Mouse (Mus musculus) adrenal gland, postnatal 4 days (tissue): ENCODE data around the gene Dnaaf3. TPM values are rescaled to one million over a fixed set of nuclear protein-coding genes. Genes with fewer than 3 reads are reported as not detected.
A peak's percentile ranks its signal among the peaks of the same experiment; 100 is the strongest.

Experiments used
- DNase-seq, 2 experiments: peaks; one replicate each; pipeline ENCODE4 v3.0.0; 2021 to 2022; ENCODE audit warnings: low spot score in 2 of 2, mixed read lengths in 2 of 2
- microRNA-seq: library from miRNA; unstranded; fragments of <30 nt; microRNA quantifications from one replicate; pipeline ENCODE4 v1.2.0, GENCODE M21; 2021
- total RNA-seq, 2 experiments: library from RNA; stranded (reverse); gene quantifications; 2 replicates each; pipeline ENCODE4 v1.2.3; 2021

The Dnaaf3 gene
- total RNA-seq, 2 experiments from 2014 or later: 0.95 to 1.1 TPM

DNA sequence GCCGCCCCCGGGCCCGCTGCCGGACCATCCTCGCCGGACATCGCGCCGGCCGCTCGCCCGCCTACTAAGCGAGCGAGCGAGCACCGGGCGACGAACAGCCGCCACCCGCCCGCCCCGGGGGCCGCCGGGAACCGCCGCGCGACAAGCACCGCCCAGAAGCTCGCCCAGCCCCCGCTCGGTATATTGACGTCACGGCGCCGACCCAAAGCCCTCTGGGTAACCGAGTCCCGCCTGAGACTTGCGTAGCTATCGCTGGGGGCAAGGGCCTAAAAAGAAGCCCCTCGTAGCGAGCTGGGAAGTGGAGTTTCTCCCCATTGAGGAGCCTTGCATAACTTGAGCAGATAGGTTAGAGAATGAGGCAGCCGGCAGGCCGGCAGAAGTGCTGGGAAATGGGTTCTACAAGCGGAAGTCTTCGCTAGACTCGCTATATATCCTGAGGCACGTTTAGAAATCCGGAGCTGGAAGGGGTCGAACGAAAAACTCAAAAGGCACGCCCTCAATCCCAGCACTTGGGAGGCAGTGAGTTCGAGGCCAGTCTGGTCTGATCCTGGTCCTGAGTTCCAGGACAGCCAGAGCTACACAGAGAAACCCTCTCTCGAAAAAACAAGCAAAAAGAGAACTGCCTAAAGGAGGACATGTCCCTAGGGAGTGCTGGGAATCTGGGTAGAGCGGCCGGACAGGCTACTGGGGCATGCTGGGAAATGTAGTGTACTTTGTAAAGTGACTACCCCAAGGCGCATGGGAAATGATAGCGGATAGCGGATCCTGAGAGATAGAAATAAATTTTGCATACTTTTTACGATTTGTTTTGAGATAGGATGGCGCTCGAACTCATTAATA is 30.5 kb downstream of the Dnaaf3 start, which contains the start of gene Ppp1r12c:
Gene Ppp1r12c, minus strand, starts transcription at position 123 of the 840 bp plus-strand sequence.
- peak; percentile 88 for DNase-seq

DNA sequence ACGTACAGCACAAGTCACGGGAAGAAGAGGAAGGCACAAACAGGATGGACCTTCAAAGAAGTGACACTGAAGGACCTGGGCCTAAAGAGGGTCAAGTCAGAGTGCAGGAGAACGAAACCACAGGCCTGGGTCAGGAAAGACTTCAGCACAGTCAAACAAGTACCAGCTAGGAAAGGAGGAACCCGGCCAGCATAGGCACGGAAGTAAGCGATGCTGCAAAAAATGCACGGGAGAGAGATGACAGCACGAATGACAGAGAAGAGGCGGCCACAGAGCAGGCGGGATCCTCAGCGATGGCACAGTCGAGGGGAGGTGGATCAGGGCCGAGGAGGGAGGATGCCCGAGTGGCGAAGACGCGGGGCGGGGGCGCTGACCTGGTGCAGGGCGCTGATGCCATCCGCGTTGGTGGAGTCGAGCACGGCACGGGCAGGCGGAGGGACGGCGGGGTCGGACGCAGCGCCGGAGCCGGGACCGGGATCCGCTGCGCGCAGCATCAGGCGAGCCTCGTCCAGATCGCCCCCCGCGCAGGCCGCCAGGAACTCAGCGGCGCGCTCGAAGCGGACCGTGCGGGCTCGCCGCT is 31.3 kb downstream of the Dnaaf3 start:
- peak; percentile 30 to 32 for DNase-seq

DNA sequence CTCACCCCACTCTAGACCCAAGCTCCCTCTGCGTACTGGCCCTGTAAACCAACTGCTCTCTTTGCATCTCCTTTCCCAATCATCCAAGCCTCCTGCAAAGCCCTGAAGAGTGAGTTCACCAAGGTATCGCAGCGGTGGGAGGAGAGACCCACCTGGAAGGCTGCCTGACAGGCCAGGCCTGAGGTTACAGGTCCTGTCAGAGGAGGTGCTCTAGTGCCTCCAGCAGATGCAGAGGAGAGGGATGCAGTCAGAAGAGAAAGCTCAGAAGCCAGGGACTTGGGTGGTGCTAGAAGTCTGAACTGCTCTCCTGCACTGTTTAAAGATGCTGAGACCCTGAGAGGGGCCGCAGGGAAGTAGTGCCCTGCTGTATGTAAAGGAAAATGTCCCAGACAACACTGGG is 33.2 kb downstream of the Dnaaf3 start:
- no peak for DNase-seq

DNA sequence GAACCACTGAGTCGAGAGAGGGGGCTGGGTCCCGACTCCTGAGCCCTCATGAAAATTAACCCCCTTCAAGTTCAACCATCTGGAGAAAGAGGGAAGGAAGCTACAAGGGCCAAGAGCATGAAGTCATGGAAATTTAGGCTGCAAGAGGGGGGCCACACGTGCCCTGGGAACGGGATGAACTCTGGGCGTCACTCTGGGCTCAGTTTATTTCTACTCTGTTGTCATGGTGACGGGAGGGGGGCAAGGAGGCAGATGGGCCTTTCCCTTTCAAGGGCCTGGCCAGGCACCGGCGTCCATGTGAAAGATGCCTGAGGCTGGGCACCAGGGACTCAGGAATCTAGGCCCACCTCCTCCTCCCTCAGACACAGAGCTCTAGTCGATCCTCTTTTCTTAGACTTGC is 34.0 kb downstream of the Dnaaf3 start:
- DNase-seq: peak in 1 of 2 experiments; percentile 29

DNA sequence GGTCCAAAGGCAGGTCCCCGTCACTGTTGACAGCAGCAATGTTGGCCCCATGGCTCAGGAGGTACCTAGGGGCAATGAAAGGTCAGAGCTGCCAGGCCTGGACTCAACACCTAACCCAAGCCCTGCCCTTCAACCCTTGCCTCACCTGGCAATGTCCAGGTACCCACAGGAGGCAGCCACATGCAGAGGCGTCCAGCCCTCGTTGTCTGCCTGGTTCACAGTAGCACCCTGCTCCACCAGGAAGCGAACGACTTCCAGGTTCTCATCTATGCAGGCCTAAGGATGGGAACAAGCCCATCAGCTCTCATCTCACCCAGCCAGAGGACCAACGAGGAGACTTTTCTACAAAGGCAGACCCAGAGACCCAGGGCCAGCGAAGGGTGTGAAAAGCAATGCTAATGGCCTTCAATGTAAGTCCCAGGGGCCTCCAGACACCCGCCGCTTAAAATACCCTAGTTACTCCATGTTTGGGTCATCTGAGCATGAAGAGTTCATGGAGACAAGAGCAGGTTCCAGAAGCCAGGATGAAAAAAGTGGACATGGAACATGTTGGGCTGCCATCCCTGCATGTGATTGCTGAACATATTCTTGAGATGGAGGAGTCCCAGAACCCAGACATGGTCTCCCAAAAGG is 34.9 kb downstream of the Dnaaf3 start:
- no peak for DNase-seq

DNA sequence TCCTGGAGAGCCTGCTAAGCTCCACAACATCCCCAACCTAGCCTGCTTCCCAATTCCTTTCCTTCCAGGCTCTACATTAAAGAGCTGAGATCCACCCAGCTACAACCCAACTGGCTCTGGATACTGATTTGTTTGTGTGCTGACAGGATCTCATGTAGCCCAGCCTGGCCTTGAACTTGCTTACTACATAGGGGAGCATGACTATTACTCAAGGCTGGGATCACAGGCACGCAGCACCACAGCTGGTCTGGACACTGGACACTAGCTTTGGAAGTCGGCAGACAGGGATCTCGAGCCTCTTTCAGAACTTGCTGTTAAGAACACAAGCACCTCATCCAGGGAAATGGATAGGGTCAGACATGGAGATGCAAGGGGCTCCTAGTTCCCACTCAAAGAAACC is 35.8 kb downstream of the Dnaaf3 start:
- DNase-seq: no peak

DNA sequence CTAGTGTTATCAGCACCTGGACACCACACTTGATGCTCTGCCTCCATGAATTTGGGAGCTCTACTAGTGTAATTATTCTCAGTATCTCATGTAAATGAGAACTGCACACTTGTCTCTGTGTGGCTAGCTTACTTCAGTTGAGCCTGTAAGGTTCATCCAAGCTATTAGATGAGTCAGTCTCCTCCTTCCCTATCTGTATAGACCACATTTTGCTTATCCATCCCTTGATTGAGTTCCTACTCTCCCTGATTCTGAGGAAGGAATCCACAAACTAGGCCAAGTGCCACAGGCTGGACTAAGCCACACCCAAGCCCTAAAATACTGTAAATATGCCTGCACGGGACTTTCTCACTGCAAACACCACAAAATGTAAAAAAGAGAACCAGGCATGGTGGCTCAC is 38.3 kb downstream of the Dnaaf3 start:
- DNase-seq: no peak

DNA sequence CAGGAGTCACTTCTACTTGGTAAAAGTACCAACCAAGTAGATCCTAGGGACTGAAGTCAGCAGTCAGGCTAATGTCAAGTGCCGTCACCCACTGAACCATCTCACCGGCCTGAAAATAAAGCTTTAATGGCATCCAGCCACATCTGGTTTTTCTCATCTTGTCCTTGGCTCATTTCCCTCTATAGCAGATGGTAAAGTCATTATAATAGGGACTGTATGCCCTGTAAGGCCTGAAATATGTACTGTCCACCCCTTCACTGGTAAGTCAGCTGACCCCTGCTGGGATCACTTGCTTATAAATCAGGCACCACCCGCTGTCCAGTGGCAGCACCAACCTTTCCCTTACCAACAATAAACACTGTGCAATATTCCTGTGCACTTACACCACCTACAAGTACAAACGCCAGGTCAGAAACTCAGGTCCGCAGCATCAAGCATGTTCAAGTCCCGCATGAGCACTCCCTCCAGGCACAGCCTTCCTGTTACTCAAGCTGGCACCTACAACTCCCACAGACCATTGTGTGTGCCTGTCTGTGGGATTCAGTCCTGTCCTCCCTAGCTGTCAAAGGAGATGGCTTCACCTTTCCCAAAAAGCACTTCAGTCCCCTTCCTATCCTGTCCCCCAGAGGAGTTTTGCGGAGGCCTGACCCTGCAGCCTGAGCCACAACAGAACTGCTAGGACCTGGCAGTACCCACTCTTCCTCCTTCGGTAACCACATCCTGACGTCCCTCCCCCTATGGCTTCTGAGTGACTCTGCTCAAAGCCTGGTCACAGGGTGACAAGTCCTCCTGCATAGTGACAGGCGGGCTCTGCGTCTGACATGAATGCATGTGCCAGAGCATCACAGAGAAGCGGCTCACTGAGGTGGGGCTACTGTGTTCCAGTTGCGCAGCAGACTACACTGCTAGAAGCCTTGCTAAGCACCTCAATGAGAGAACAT is 39.7 kb downstream of the Dnaaf3 start:
- DNase-seq: no peak

DNA sequence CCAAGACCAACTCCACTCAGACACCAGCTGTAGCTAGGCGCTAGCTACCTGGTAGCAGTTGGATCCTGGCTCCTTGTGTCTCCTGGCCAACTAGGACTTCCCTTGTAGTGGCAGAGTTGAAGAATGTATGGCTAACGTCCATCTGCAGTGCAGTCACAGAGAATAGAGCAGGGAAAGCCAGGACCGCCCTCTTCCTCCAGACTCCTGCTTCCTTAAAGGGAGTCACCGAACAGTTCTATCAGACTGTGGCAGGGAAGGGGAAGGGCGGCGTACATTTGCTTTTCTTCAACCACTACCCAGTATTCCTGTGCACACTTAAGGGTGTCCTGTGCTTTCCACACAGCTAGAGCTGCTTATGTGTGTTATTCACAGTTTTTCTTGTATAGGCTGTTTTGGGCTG is 40.9 kb downstream of the Dnaaf3 start:
- DNase-seq: no peak

DNA sequence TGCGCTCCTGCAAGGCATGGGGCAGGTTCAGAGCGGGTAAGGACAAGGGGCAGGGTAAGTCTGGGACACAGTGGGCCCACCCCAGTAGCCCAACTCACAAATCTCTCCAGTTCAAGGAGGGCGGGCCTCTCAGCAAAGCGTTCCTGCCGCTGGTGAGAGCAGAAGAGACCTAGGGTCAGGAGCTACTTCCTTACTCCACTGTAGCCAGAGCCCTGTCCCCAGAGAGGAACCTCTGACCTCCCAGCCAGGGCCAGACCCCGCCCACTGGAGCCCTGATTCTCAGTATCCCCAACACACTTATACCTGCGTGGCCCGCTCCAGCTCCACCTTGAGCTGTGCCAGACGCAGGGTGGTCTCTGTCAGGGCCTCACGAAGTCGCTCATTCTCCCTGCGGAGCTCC is 50.0 kb downstream of the Dnaaf3 start:
- DNase-seq: no peak

DNA sequence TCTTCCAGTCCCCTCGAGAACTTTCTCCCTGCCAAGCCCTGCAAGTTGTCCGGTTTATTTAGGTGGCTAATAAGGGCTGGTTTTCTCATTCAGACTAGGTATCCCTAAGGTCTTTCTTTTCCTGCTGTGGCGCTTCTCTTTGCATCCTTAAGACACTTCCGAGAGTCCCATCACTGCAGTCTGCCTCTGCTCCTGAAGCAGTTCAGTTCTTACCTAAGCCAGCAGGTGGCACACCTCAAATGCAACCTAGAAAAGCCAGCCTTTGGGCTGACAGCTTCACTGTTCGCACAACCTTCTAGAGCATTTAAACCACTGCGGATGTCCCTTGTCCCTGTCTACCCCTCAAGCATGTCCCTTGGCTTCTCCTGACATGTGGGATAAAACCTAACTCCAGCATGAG is 52.6 kb downstream of the Dnaaf3 start:
- DNase-seq: no peak

DNA sequence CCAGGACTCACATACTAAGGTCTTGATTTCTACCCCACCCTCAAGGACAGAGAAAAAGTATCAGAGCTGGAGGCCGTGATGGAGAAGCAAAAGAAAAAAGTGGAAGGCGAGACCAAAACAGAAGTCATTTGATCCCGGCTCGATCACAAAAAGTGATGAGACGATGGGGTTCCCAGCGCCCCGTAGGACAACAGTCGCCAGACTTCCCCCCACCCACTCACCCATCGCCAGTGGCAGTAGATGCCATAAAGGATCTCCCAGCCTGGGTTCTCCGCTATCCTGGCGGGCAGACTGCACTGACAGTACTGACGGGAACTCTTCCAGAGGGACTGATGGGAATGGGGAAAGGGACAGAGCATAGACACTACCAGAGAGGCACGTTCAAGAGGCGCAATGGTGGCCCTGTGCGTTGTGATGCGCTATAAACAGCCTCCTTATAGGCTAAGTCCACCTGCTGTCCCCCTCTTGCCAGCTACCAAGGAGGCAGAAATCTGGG is 53.4 kb downstream of the Dnaaf3 start:
- no peak for DNase-seq

DNA sequence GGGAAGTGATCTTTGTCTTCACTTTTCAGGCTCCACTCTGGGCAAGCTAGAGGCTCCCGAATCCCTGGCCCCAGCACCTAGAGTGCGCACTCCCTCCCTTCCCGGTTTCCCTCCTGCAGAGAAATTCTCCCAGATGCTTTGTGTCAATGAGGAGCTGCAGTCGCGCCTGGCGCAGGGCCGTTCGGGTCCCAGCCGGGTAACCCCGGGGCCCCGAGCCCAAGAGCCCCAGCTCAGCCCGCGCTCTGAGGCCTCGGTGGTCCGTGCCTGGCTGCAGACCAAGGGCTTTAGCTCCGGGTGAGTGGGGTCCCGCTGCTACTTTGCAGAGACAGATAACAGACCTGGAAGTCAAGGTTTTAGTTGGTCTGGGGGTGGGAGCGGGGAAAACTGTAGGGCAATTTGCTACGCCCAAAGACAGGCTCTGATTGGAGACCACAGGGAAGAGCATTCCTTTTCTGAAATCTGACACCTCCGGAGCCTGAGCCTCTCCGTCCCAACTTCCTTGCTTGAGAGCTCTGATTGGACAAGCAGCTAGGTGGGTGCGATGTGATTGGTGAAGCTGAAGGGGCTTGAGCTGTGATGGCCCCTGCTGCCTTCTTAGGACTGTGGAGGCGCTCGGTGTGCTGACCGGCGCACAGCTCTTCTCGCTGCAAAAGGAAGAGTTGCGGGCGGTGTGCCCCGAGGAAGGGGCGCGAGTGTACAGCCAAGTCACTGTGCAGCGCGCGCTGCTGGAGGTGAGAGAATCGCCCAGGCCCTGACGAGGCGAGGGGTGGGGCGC is 54.0 kb downstream of the Dnaaf3 start:
- DNase-seq: peak; percentile 33 to 58

DNA sequence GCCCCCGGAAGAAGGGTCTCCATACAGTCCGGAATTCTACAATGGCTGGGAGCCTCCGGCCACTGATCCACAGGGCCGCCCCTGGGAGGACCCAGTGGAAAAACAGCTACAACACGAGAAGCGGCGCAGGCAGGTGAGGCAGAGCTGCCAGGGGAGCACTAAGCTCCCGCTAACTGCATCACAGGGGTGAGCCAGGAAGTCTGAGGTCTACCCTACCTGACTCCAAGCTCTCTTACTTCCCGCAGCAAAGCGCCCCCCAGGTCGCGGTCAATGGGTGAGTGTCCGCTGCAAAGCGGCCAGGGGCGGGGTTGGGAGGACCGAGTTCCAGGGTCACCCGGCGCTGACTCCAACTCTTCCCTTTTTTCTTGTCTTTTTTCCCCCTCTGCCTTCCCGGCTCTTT is 58.3 kb downstream of the Dnaaf3 start:
- DNase-seq: no peak

Small RNA genes within 50 kb of the gene (microRNA-seq; reads per million reads assigned to microRNA genes)
- gene Gm23577: not detected

Other genes with a start within 250 kb of the Dnaaf3 start
- under 1 TPM in 1 of 2 experiments, not detected in 1; 0.20 TPM for gene Ncr1, start 194.7 kb downstream of the Dnaaf3 start, total RNA-seq
- gene Gp6, start 134.7 kb downstream of the Dnaaf3 start, total RNA-seq: under 1 TPM; 0.11 to 0.40 TPM
- 10 to 100 TPM; 31.7 to 34.3 TPM for gene Rdh13, start 86.8 kb downstream of the Dnaaf3 start, total RNA-seq
- 1 to 10 TPM; 7.8 to 9.3 TPM for gene Eps8l1, start 71.8 kb downstream of the Dnaaf3 start, total RNA-seq
- gene Ppp1r12c, start 30.8 kb downstream of the Dnaaf3 start, total RNA-seq: 100 to 1,000 TPM; 106 to 112 TPM
- 10 to 100 TPM in 1 of 2 experiments, 1 to 10 TPM in 1; 8.1 to 21.0 TPM for gene Tnnt1, start 16.1 kb downstream of the Dnaaf3 start, total RNA-seq
- gene Tnni3, start 8.2 kb downstream of the Dnaaf3 start, total RNA-seq: 1 to 10 TPM; 1.0 to 1.7 TPM
- gene Syt5, start 15.1 kb upstream of the Dnaaf3 start, total RNA-seq: 10 to 100 TPM; 16.8 to 18.2 TPM
- gene Ptprh, start 71.6 kb upstream of the Dnaaf3 start, total RNA-seq: under 1 TPM in 1 of 2 experiments, not detected in 1; 0.23 TPM
- gene Tmem86b, start 99.0 kb upstream of the Dnaaf3 start, total RNA-seq: 10 to 100 TPM; 12.8 to 16.6 TPM
- gene Ppp6r1, start 126.6 kb upstream of the Dnaaf3 start, total RNA-seq: 100 to 1,000 TPM in 1 of 2 experiments, 10 to 100 TPM in 1; 98.4 to 103 TPM
- 10 to 100 TPM; 41.3 to 43.6 TPM for gene Hspbp1, start 152.6 kb upstream of the Dnaaf3 start, total RNA-seq
- gene Brsk1, start 158.2 kb upstream of the Dnaaf3 start, total RNA-seq: 10 to 100 TPM; 14.4 to 17.0 TPM
- under 1 TPM; 0.11 to 0.25 TPM for gene Tmem150b, start 192.8 kb upstream of the Dnaaf3 start, total RNA-seq
- 10 to 100 TPM; 89.8 to 94.8 TPM for gene Kmt5c, start 207.7 kb upstream of the Dnaaf3 start, total RNA-seq
- 10 to 100 TPM; 36.6 to 40.4 TPM for gene Cox6b2, start 220.6 kb upstream of the Dnaaf3 start, total RNA-seq
- not detected for gene Fam71e2, start 238.8 kb upstream of the Dnaaf3 start, total RNA-seq